Mouse (Mus musculus): ENCODE results near the gene Sephs1. TPM values are rescaled to one million over a fixed set of nuclear protein-coding genes. Genes with fewer than 3 reads are reported as not detected.

Gene Sephs1
- 11.0 TPM for polyA plus RNA-seq (2014; fragmentation: Illumina TruSeq; extraction: RNeasy Lipid Tissue Mini Kit (QIAGEN cat#74804); ENCODE audit: insufficient read depth, low read depth, low replicate concordance)

GRCm38 (mm10) chr2:4881350-4882248 lies at the start of gene Sephs1:
TSS of gene Sephs1 (plus strand) at chr2:4881564.

GRCm38 (mm10) chr2:4918860-4919739 lies 37.7 kb downstream of the Sephs1 start, which contains the start of gene Phyh:
TSS of gene Phyh (plus strand) at chr2:4919019.

Other genes starting within 250 kb of the Sephs1 start
- gene Prpf18, start 229.5 kb upstream of the Sephs1 start, polyA plus RNA-seq (2014; fragmentation: Illumina TruSeq; extraction: RNeasy Lipid Tissue Mini Kit (QIAGEN cat#74804); ENCODE audit: insufficient read depth, low read depth, low replicate concordance): 24.7 TPM
- gene Bend7, start 163.7 kb upstream of the Sephs1 start, polyA plus RNA-seq (2014; fragmentation: Illumina TruSeq; extraction: RNeasy Lipid Tissue Mini Kit (QIAGEN cat#74804); ENCODE audit: insufficient read depth, low read depth, low replicate concordance): 12.4 TPM
- gene Phyh, start 37.5 kb downstream of the Sephs1 start, polyA plus RNA-seq (2014; fragmentation: Illumina TruSeq; extraction: RNeasy Lipid Tissue Mini Kit (QIAGEN cat#74804); ENCODE audit: insufficient read depth, low read depth, low replicate concordance): 68.2 TPM
- not detected for gene Ucma, start 94.6 kb downstream of the Sephs1 start, polyA plus RNA-seq (2014; fragmentation: Illumina TruSeq; extraction: RNeasy Lipid Tissue Mini Kit (QIAGEN cat#74804); ENCODE audit: insufficient read depth, low read depth, low replicate concordance)
- gene Mcm10, start 131.2 kb downstream of the Sephs1 start, polyA plus RNA-seq (2014; fragmentation: Illumina TruSeq; extraction: RNeasy Lipid Tissue Mini Kit (QIAGEN cat#74804); ENCODE audit: insufficient read depth, low read depth, low replicate concordance): 0.93 TPM
- gene Optn, start 182.5 kb downstream of the Sephs1 start, polyA plus RNA-seq (2014; fragmentation: Illumina TruSeq; extraction: RNeasy Lipid Tissue Mini Kit (QIAGEN cat#74804); ENCODE audit: insufficient read depth, low read depth, low replicate concordance): 8.9 TPM

All from lung, adult 10 weeks (tissue).